Mouse (Mus musculus): ENCODE measurements at regions not wholly inside any gene's neighbourhood (a gene's known extent, or its start where the extent isn't known, plus 50 kb on each side); places are given as distances from the start of the nearest gene placed in this dataset.
A peak's percentile ranks its signal among the peaks of the same experiment; 100 is the strongest.

DNA sequence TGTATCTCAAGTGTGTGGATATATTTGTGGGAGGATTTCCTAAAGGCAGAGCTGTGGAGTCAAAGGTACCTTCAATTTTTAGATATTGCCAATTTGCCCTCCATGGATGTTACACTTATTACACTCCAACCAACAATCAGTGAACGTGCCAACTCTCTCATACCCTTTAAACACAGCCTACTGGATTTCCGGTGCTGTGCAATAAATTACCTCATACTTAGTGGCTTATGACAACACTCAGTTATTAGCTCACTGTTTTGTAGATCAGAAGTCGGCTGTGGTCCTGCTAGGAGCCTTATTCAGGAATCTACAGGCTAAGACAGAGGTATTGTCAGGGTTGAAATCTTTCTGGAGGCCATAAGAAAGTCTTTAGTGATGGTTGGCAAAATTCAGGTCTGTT, 77.2 kb downstream of the Ddx3x start:
- no peaks in the 10 kb centered on the region for H3K27me3 ChIP-seq (replicated peaks; ENCODE audit: control insufficient read depth, insufficient read depth, low read length)
- H3K4me3 ChIP-seq (ENCODE audit: low read depth, low read length): no peak overlapping the region
- DNase-seq (ENCODE audit: low spot score) (no peak), ATAC-seq (replicated peaks; ENCODE audit: low FRiP score, low TSS enrichment, low read depth) (no peak)
- no peaks in the 10 kb centered on the region for H3K36me3 ChIP-seq (ENCODE audit: control insufficient read depth, insufficient read depth, low read length)
- H3K27ac ChIP-seq (ENCODE audit: low read depth): no peak overlapping the region
- no peaks in the 10 kb centered on the region for H3K4me1 ChIP-seq (replicated peaks; ENCODE audit: control insufficient read depth, insufficient read depth, low read length)
- no peaks in the 10 kb centered on the region for H3K9me3 ChIP-seq (ENCODE audit: control insufficient read depth, low read length)
- H3K9ac ChIP-seq (ENCODE audit: low read length): no peak overlapping the region
- WGBS: 82% methylated on average over 3 of the region's 3 CpGs
- H3K4me2 ChIP-seq (ENCODE audit: low read length): no peak overlapping the region

GRCm38 (mm10) chrX:13360436-13360835, 79.7 kb downstream of the Ddx3x start:
- no peak overlapping the region for H3K27ac ChIP-seq (ENCODE audit: low read depth)

GRCm38 (mm10) chrX:13370319-13370718, 89.5 kb downstream of the Ddx3x start:
- Histone ChIP-seq H3K4me1 (replicated peaks; ENCODE audit: control insufficient read depth, insufficient read depth, low read length) (no peaks in the 10 kb centered on the region), H3K4me3 (ENCODE audit: low read depth, low read length) (no peak overlapping the region), H3K27ac (ENCODE audit: low read depth) (no peak overlapping the region), H3K9ac (ENCODE audit: low read length) (no peak overlapping the region), H3K36me3 (ENCODE audit: control insufficient read depth, insufficient read depth, low read length) (no peaks in the 10 kb centered on the region), H3K4me2 (ENCODE audit: low read length) (no peak overlapping the region), H3K27me3 (replicated peaks; ENCODE audit: control insufficient read depth, insufficient read depth, low read length) (0 out of 2 replicates have a peak, but pooled peaks cover 9% of the 10 kb centered on the region), H3K9me3 (ENCODE audit: control insufficient read depth, low read length) (no peaks in the 10 kb centered on the region)
- DNase-seq (ENCODE audit: low spot score) (no peak), ATAC-seq (replicated peaks; ENCODE audit: low FRiP score, low TSS enrichment, low read depth) (no peak)
- 86% methylated on average over 4 of the region's 4 CpGs for WGBS

More at GRCm38 (mm10) chrX:13360436-13360835, 79.7 kb downstream of the Ddx3x start:
- ATAC-seq (replicated peaks; ENCODE audit: low FRiP score, low TSS enrichment, low read depth): no peak
- Histone ChIP-seq H3K9ac (ENCODE audit: low read length) (no peak overlapping the region), H3K4me2 (ENCODE audit: low read length) (no peak overlapping the region), H3K4me3 (ENCODE audit: low read depth, low read length) (no peak overlapping the region), H3K36me3 (ENCODE audit: control insufficient read depth, insufficient read depth, low read length) (no peaks in the 10 kb centered on the region), H3K9me3 (ENCODE audit: control insufficient read depth, low read length) (no peaks in the 10 kb centered on the region), H3K4me1 (replicated peaks; ENCODE audit: control insufficient read depth, insufficient read depth, low read length) (no peaks in the 10 kb centered on the region), H3K27me3 (replicated peaks; ENCODE audit: control insufficient read depth, insufficient read depth, low read length) (no peaks in the 10 kb centered on the region)
- WGBS: 76% methylated on average over 5 of the region's 5 CpGs
- no peak for DNase-seq (ENCODE audit: low spot score)

GRCm38 (mm10) chrX:13372752-13373151, 92.0 kb downstream of the Ddx3x start:
- Histone ChIP-seq H3K27me3 (replicated peaks; ENCODE audit: control insufficient read depth, insufficient read depth, low read length) (0 out of 2 replicates have a peak, but pooled peaks cover 7% of the 10 kb centered on the region), H3K4me3 (ENCODE audit: low read depth, low read length) (no peak overlapping the region), H3K4me2 (ENCODE audit: low read length) (no peak overlapping the region), H3K27ac (ENCODE audit: low read depth) (no peak overlapping the region), H3K9me3 (ENCODE audit: control insufficient read depth, low read length) (no peaks in the 10 kb centered on the region), H3K9ac (ENCODE audit: low read length) (no peak overlapping the region), H3K4me1 (replicated peaks; ENCODE audit: control insufficient read depth, insufficient read depth, low read length) (no peaks in the 10 kb centered on the region), H3K36me3 (ENCODE audit: control insufficient read depth, insufficient read depth, low read length) (no peaks in the 10 kb centered on the region)
- ATAC-seq (replicated peaks; ENCODE audit: low FRiP score, low TSS enrichment, low read depth) (no peak), DNase-seq (ENCODE audit: low spot score) (no peak)
- WGBS: 68% methylated on average over 4 of the region's 4 CpGs

DNA sequence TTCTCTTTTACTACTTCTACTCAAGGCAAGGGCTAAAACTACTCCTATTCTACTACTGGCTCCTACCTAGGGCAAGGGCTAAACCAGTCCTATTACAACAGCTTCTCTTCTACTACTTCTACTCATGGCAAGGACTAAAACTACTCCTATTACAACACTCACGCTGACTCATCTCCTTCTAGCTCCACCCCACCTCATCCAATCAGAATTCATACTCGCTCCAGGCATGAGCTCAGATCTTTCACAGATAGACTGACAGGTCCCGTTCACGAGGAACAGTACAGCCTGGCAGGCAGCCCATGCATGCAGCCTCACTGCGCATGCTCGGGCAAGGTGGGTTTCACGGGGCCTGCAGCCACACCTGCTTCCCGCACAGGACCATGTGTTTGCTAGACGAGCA, 79.6 kb upstream of the Nyx start:
- H3K4me3 ChIP-seq (ENCODE audit: low read depth, low read length): no peak overlapping the region
- peak; percentile 50 for DNase-seq (ENCODE audit: low spot score)
- no peak for ATAC-seq (replicated peaks; ENCODE audit: low FRiP score, low TSS enrichment, low read depth)
- WGBS: 87% methylated on average over 9 of the region's 9 CpGs
- no peaks in the 10 kb centered on the region for H3K4me1 ChIP-seq (replicated peaks; ENCODE audit: control insufficient read depth, insufficient read depth, low read length)
- H3K27ac ChIP-seq (ENCODE audit: low read depth): no peak overlapping the region
- no peak overlapping the region for H3K9ac ChIP-seq (ENCODE audit: low read length)
- no peaks in the 10 kb centered on the region for H3K9me3 ChIP-seq (ENCODE audit: control insufficient read depth, low read length)
- H3K4me2 ChIP-seq (ENCODE audit: low read length): no peak overlapping the region
- H3K27me3 ChIP-seq (replicated peaks; ENCODE audit: control insufficient read depth, insufficient read depth, low read length): 0 out of 2 replicates have a peak, but pooled peaks cover 2% of the 10 kb centered on the region
- H3K36me3 ChIP-seq (ENCODE audit: control insufficient read depth, insufficient read depth, low read length): no peaks in the 10 kb centered on the region

DNA sequence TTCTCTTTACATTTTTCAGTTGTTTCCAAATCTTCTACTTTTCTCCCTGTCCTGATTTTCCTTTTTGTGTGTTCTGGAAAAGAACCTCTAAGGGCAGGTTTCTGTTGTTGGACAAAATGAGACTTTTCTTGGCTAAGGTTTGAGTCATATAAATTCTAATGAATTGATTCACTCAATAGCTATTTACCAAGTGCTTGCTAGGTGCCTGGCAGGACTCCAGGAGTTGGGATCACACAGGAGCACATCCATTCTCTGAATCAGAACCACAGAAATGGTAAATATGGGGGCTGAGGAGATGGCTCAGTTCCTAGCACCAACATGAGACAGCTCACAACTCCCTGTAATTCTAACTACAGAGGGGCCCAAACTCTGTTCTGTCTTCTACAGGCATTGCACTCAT, 67.4 kb upstream of the Nyx start:
- Histone ChIP-seq H3K9ac (ENCODE audit: low read length) (no peak overlapping the region), H3K9me3 (ENCODE audit: control insufficient read depth, low read length) (no peaks in the 10 kb centered on the region), H3K36me3 (ENCODE audit: control insufficient read depth, insufficient read depth, low read length) (no peaks in the 10 kb centered on the region), H3K27ac (ENCODE audit: low read depth) (no peak overlapping the region), H3K4me3 (ENCODE audit: low read depth, low read length) (no peak overlapping the region), H3K27me3 (replicated peaks; ENCODE audit: control insufficient read depth, insufficient read depth, low read length) (peaks cover 5% of the 10 kb centered on the region; the same call in 1 of the 2 replicates), H3K4me2 (ENCODE audit: low read length) (no peak overlapping the region), H3K4me1 (replicated peaks; ENCODE audit: control insufficient read depth, insufficient read depth, low read length) (no peaks in the 10 kb centered on the region)
- ATAC-seq (replicated peaks; ENCODE audit: low FRiP score, low TSS enrichment, low read depth) (no peak), DNase-seq (ENCODE audit: low spot score) (no peak)

DNA sequence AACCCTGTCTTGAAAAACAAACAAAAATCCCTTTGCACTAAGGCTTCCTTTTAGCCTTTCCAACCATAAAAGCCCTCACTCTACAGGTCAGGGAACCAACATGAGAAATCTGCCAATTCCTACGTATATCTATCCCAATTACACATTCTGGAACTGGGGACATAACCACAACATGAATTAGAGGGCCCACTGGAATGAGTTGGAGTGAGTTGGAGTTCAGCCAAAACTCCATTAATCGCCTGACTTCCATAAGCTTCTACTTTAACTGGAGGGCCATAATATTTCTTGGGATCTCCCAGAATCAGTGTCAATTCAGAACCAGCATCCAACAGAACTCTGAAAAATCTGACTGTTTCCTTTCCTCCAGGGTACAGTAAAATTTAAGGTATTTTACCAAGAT, 53.2 kb upstream of the Nyx start:
- WGBS: 81% methylated on average over 2 of the region's 2 CpGs
- H3K27ac ChIP-seq (ENCODE audit: low read depth): peak overlapping the region; percentile 33; the same call in 1 of the 2 replicates
- no peaks in the 10 kb centered on the region for H3K27me3 ChIP-seq (replicated peaks; ENCODE audit: control insufficient read depth, insufficient read depth, low read length)
- H3K4me1 ChIP-seq (replicated peaks; ENCODE audit: control insufficient read depth, insufficient read depth, low read length): no peaks in the 10 kb centered on the region
- H3K9ac ChIP-seq (ENCODE audit: low read length): no peak overlapping the region
- no peaks in the 10 kb centered on the region for H3K36me3 ChIP-seq (ENCODE audit: control insufficient read depth, insufficient read depth, low read length)
- no peak for ATAC-seq (replicated peaks; ENCODE audit: low FRiP score, low TSS enrichment, low read depth)
- no peak for DNase-seq (ENCODE audit: low spot score)
- H3K4me2 ChIP-seq (ENCODE audit: low read length): no peak overlapping the region
- H3K4me3 ChIP-seq (ENCODE audit: low read depth, low read length): no peak overlapping the region
- no peaks in the 10 kb centered on the region for H3K9me3 ChIP-seq (ENCODE audit: control insufficient read depth, low read length)

DNA sequence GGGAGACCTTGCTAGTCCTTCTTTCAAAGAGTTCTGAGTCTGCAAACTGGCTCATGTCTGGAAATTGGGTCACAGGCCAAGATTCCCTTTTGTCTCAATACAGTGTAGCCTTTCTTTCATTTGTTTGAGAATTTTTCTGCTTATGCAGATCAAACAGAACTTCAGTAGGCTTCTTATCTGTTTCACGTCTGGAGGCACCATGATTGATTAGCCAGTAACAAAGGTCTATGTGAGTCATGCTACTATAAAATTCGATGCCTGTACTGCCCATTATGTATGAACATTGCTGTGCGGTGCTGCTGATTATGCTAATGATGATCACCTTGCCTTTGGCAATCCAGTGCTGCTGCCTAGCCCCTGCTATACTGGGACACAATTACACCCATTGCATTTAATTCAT, 52.8 kb upstream of the Nyx start:
- H3K4me3 ChIP-seq (ENCODE audit: low read depth, low read length): no peak overlapping the region

More for the DNA sequence above, 52.8 kb upstream of the Nyx start:
- no peaks in the 10 kb centered on the region for H3K4me1 ChIP-seq (replicated peaks; ENCODE audit: control insufficient read depth, insufficient read depth, low read length)
- H3K27ac ChIP-seq (ENCODE audit: low read depth): no peak overlapping the region
- WGBS: 54% methylated on average over 3 of the region's 3 CpGs
- DNase-seq (ENCODE audit: low spot score) (no peak), ATAC-seq (replicated peaks; ENCODE audit: low FRiP score, low TSS enrichment, low read depth) (peak; percentile 74)
- no peaks in the 10 kb centered on the region for H3K36me3 ChIP-seq (ENCODE audit: control insufficient read depth, insufficient read depth, low read length)
- no peak overlapping the region for H3K4me2 ChIP-seq (ENCODE audit: low read length)
- no peak overlapping the region for H3K9ac ChIP-seq (ENCODE audit: low read length)
- H3K27me3 ChIP-seq (replicated peaks; ENCODE audit: control insufficient read depth, insufficient read depth, low read length): no peaks in the 10 kb centered on the region; the same call in 1 of the 2 replicates
- no peaks in the 10 kb centered on the region for H3K9me3 ChIP-seq (ENCODE audit: control insufficient read depth, low read length)
